Mouse (Mus musculus): ENCODE results near the gene Mansc1.

Gene Mansc1

DNA sequence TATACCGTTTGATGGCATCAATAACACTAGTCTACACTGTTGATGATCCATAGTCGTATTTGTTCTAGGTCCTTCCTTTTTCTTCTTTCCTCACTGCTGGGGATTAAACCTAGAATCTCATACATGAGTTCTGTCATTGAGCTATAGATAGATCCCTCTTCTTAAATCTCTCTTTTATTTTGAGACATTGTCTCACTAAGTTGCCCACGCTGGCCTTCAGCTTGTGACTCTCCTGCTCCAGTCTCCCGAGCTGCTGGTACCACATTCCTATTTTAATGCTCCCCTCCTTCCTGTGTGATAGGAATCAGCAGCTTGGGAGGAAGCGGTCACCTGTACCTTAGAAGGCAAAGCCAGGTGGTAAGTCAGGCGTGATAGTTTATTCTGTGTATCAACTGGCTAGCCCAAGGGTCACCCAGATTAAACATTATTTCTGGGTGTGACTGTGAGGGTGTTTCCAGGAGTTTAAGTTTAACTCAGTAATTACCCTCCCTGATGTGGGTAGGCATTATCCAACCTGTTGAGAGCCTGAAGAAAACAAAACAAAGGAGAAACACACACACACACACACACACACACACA lies 34.5 kb downstream of the Mansc1 start:
- no peak for DNase-seq (ENCODE audit: low read depth, low spot score)

DNA sequence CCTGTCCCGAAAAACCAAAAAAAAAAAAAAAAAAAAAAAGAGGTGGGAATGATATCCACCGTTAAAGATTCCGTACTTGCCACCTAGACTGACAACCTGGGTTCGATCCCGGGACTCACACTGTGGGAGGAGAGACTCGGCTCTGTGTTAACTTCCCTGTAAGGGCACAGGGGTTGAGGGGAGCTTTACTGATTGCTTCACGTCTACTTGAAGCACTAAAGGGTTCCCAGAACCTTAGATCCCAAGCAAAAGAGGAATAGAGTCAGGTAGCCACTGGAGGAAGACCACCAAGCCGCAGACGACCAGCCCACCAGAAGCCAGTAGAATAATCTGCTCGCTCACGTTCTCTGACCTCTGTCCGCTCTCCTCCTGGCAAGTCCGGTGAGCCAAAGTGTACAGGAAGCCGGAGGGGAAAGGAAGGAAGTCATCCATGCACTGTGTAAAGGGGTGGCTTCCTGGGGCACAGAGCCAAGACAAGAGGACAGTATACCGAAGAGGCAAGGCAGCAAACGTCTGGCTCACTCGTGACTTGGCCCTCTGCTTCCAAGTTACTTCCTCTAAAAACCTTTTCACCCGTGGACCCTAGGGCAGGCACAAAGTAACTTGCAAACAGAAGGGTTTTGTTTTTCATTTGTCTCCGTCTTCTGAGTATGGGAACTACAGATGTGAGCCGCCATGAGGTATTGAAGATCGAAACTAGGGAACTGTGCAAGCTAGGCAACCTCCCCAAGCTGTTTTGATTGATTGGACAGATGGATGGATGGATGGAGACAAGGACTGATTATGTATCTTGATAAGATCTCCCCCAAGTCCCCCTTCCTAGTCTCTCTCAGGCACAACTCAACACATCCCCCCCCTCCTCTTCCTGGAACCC lies 37.5 kb downstream of the Mansc1 start:
- no peak for DNase-seq (ENCODE audit: low read depth, low spot score)

DNA sequence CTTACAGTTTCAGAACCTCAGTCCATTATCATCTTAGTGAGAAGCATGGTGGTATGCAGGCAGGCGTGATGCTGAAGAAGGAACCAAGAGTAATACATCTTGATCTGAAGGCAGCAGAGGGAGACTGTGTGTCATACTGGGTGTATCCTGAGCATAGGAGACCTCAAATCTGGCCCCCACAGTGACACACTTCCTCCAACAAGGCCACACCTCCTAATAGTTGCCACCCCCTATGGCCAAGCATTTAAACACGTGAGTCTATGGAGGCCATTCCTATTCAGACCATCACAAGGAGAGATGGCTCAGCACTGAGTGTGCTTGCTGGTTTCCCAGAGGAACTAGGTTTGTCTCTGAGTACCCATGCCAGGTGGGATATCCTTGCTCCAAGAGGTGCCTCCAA lies 40.7 kb downstream of the Mansc1 start:
- no peak for DNase-seq (ENCODE audit: low read depth, low spot score)

DNA sequence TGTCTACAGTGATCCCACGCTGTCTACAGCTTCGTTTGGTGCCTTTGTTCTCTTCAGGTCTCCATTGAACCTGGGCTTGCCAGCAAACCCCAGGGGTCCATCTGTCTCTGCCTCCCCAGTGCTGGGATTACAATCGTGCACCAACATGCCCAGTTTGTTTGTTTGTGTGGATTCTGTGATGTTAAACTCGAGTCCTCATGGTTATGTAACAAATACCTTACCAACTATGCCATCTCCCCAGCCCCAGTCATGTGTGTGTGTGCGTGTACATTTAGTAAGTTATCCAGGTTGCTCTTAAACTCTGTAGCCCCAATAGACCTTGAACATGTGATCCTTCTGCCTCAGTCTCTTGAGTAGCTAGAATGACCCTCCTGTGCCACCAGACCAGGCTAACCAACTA lies 46.0 kb downstream of the Mansc1 start:
- no peak for DNase-seq (ENCODE audit: low read depth, low spot score)

DNA sequence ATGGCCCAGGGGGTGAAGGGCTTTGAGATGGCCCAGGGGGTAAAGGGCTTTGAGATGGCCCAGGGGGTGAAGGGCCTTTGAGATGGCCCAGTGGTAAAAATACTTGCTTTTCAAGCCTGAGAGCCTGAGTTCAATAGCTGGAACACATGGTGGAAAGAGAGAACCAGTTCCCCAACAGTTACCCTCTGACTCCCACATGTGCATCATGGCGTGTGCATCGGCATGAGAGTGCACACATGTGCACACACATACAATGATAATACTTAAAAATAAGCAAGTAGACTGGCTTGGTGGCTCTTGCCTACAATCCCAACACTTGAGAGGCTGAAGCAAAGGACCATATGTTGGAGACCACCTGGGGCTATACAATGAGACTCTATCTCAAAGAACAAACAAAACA lies 47.7 kb downstream of the Mansc1 start:
- no peak for DNase-seq (ENCODE audit: low read depth, low spot score)

DNA sequence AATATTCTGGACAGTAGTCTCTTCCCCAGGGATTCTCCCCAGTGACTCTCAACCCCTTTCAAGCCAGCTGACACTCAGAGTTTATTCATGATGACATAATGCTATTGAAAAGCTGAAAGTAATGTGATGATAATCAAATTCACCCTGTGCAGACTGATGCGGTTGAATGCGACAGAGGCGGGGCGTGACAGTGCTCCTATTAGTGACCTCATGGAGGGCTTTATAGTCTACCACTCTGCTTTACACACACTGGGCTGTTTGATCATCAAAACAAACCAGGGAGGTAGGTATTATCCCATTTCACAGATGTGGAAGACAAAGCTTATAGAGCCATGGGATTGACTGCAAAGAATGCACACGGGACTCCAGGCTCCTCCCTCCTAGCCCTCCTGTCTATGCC lies 50.2 kb downstream of the Mansc1 start:
- no peak for DNase-seq (ENCODE audit: low read depth, low spot score)

DNA sequence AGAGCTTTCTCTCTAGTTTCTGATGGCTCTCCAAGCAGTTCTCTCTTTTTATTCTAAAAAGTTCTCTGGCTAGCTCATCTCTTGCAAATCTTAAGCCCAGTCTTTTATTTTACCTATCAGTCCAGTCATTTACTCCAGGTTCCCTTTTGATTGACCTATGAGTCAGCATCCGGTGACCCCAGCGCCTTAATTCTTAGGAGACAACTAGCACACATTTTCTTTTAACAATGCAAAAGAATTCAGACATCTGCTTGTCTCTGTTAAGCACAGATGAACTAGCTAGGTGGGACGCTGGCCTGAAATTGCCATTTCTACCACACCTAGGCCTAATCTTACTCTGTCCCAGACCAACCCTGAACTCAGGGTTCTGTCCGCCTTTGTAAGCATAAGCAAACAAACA lies 52.8 kb downstream of the Mansc1 start:
- DNase-seq (ENCODE audit: low read depth, low spot score): no peak

DNA sequence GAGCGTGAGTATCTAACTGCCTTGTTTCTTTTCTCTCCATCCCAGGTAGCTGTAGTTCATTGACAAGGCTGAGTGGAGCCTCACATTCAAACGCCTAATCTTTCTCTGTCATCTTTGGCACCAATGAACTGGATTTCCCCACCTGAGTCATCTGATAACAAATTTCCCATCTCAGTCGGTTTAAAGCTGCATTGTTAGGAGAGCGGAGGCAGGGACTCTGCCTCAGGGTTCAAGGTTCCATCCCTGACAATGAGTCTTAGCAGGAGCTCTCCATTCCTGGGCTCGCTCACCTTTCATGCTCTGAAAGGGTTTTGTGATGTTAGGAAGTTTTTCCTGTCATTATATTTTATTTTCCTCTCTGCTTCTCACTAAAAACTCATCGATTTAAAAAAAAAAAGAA lies 54.2 kb downstream of the Mansc1 start:
- DNase-seq (ENCODE audit: low read depth, low spot score): no peak

DNA sequence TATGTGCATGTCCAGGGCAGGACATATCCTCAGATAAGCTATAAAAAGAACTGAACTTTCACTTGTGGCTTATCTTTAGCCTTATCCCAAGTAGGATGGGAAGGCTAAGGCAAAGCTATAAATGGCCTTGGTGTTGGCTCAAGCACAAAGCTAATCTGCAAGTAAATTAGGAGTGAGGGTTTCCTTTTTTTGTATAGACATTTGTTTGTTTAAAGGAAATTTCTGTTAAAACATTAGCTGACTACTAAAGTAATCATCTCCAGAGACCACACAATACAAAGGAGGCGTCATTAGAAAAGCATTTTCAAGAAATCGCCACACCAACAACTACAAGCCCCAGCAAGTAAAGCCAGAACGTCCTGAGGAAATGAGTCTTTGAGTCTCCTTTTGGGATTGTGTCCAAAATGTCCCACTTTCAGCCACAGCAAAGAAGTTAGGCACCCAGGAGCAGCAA lies 57.0 kb downstream of the Mansc1 start:
- no peak for DNase-seq (ENCODE audit: low read depth, low spot score)

DNA sequence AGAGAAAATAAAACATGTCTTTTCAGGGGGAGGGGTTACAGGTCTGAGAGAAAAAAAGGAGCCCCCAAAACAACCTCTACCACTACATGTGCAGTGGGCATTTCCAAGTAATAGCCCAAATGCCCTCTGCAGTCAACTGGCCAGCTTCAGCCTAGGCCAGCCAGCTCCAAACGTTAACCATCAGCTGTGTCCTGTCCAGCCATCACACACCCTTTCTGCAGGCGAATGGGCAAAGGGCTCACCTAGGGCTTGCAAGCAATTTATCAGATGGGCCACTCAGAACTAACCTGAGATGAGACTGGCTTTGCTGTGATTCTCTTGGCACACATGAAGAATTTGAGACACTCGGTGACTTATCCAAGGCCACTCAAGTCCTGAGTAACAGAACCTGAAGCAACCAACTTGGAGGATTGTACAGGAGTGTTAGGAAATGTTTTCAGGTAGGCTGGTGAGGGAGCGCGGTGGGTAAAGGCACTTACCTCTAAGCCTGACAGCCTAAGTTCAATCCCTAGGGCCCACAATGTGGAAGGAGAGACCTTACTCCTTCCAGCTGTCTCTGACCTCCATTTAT lies 64.2 kb downstream of the Mansc1 start:
- no peak for DNase-seq (ENCODE audit: low read depth, low spot score)

DNA sequence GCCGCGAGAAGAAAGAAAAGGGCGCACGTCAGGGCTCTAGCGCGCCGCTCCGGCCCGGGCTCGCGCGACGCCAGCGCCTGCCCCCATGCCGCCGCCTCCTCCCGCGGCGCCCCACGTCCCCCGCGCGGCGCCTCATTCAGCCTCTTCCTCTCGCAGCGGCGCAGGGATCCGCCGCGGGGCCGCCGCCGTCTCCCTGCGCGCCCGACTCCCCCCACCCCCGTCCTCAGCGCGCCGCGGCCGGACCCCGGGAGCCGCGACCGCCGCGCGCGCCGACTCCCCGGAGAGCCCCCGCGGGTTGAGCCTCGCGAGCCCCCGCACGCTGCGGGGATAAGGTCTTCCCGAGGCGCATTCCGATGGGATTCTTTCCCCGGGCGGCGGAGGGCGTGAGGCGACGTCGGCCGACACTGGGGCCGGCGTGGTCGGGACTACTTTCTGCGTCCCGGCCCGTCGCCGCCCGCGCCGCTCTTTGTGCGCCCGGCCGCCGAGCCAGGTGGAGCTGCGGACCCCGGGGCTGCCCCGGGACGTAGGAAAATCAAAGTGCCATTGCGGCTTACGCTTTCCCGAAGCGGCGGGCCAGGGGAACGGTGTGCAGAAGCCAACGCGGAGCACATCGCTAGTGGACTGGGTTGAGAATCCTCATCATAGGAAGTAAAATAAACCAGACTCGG lies 65.3 kb downstream of the Mansc1 start, which contains the start of gene Lrp6:
Gene Lrp6 (minus strand): TSS at position 148 of the 668 bp plus-strand sequence.
- DNase-seq (ENCODE audit: low read depth, low spot score): peak; percentile 91

DNA sequence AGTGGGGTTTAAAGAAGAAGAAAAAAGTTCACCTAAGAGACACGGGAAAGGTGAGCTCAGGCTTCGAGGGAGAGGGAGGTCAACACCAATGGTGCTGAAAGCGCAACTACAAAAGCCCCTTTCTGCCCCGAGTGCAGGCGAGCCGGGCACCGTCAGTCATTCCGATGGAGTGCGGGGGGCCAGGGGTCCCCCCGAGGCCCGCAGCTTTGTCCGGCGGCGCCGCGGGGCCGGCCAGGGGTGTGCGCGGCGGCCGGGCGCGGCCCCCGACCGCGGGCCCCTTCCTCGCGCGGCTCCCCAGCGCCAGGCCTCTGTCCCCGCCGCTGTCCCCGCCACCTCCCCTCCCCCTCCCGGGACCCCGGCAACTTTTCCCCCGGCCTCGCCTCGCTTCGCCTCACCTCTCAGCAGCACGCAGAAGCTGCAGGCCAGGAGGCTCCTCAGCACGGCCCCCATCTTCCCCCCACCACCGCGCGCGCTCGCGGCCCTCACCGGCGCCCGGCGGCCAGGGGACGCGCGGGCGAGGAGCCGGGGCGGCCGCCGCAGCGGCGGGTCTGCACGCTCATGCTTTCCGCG lies 66.0 kb downstream of the Mansc1 start:
- peak; percentile 22 for DNase-seq (ENCODE audit: low read depth, low spot score)

DNA sequence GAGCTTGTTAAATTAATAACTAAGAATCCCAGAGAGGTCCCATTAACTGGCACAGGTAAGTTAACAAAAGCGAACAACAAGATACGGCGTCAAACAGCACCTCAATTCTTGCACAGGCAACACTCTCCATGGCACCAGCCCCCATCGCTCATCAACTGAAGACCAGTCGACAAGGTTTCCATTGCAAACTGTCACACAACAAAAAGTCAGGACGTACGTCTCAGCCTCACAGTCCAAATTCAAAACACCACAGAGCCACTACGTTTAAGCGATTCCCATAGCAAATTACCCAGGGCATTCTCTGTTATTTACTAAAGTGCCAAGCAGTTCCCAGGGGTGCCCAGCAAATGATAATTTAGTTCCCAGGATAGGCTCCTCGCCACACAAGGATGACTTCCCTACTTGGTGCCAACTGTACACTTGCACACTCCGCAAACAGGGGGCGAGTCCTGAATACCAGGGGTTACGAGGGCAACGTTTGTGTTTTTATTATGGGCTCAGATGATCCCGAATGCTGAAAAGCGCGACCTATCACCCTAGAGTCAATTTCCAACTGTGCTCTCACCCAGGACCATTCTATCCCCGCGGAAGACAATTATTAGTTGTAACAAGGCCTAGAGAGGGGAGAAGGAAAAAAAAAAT lies 66.6 kb downstream of the Mansc1 start:
- peak; percentile 28 for DNase-seq (ENCODE audit: low read depth, low spot score)

DNA sequence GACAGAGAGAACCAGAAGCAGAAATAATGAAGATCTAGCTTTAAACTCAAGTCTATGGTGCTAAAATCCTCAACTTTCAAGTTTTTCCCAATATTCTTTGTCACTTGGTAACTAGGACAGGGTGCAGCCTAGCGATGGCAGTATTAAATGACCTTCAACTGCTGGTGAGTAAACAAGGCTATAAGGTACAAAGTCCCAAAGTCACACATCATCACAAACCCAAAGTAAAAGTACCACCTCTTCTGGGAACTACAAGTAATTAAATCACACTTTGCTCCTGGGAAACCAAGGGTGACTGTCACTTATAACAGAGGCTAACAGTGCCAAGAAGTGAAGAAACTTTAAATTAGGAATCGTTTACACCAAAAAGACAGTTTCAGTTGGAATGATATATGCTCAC lies 67.7 kb downstream of the Mansc1 start:
- no peak for DNase-seq (ENCODE audit: low read depth, low spot score)

DNA sequence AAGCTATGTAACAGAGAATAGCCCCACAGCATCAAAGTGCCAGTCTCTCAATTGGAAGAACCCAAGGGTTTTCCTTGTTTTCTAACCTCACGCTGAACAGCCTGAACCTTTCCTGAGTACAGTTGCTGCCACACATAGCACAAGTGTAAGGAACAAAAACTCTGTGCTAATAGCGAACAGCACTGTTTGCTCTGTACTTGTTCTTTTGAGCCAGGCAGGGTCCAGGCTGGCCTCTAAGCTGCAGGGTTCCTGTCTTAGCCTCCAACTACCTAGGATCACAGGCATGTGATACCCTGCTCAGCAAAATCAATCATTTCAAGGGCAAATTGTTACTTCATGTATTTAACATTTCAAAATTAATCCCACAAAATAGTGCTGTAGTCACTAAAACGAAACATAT lies 72.7 kb downstream of the Mansc1 start:
- DNase-seq (ENCODE audit: low read depth, low spot score): no peak
